Mouse (Mus musculus) limb, embryonic 10.5 days (tissue): ENCODE results near the gene Tbc1d9b. TPM values are rescaled to one million over a fixed set of nuclear protein-coding genes. Genes with fewer than 3 reads are reported as not detected.

Experiments
- DNase-seq: peaks from one replicate; pipeline ENCODE4 v3.0.0-alpha.2; 2017; ENCODE audit warnings: low spot score
- H3K27ac ChIP-seq: fragments of 300-500 bp; sonication (generic); 2 replicates; pipeline ENCODE4 v1.5.1; 2016; ENCODE audit warnings: mild to moderate bottlenecking
- H3K27me3 ChIP-seq: fragments of 300-500 bp; sonication (generic); 2 replicates; pipeline ENCODE4 v1.6.1; 2016; ENCODE audit warnings: low read depth, mild to moderate bottlenecking; ENCODE audit not compliant: poor library complexity, severe bottlenecking
- H3K36me3 ChIP-seq: fragments of 300-500 bp; sonication (generic); 2 replicates; pipeline ENCODE4 v1.6.1; 2016; ENCODE audit warnings: mild to moderate bottlenecking, moderate library complexity
- H3K4me1 ChIP-seq: fragments of 300-500 bp; sonication (generic); 2 replicates; pipeline ENCODE4 v1.6.1; 2016
- H3K4me3 ChIP-seq: fragments of 300-500 bp; sonication (generic); 2 replicates; pipeline ENCODE4 v1.5.1; 2016; ENCODE audit warnings: mild to moderate bottlenecking, moderate library complexity
- H3K9me3 ChIP-seq: fragments of 300-500 bp; sonication (generic); replicated peaks from 2 replicates; pipeline ENCODE4 v1.6.1; 2016; ENCODE audit warnings: mild to moderate bottlenecking
- WGBS: fragments of 180-500 bp; shearing (Covaris S2); methylation state at CpG from one replicate; pipeline ENCODE4 v1.1.7; 2016; 5-methylcytosine and 5-hydroxymethylcytosine counted together
- polyA plus RNA-seq: library from polyadenylated mRNA; unstranded; fragments of >200 nt; fragmentation: Nextera tagmentation; extraction: Ambion mirVana; gene quantifications from 2 replicates; pipeline ENCODE4 v1.2.1, GENCODE M21; 2016

Gene Tbc1d9b
- polyA plus RNA-seq, 1 experiment from 2014 or later = 42.2 TPM

DNA sequence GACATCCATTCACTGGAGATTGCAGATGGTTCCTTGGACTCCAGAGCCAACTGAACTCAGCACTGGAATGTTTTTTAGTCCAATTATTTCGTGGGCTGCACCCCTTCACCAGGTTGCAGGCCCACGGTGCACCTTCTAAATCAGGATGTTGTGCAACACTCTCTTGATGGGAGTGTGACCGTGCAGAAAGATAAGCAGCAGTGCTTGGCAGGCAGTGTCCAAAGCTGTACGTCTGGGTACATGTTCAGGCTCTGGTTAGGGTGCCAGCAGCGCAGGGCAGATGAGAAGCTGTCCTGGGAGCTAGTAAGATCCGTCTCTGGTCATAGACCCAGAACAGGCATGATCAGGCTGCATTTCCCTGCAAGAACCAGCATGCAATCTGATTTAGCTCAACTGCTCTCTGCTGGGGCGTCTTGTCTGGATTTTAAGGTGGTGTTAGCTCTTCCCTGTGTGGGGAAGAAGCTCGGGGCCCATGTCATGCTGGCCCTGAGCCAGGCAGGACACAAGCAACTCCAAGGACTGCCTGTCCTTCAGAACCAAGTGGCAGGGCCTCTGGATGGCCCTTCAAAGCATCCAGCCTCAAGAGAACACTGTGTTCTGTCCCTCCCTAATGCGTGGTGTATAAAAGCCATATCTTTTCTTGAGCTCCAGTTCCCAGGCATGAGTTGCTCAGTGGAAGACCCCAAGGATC, 16.2 kb downstream of the Tbc1d9b start:
- WGBS = 90% methylated on average over 9 of the region's 9 CpGs
- no peaks in the 10 kb centered on the region for H3K9me3 ChIP-seq
- H3K4me3 ChIP-seq = no peak overlapping the region
- H3K4me1 ChIP-seq = no peaks in the 10 kb centered on the region
- no peak overlapping the region for H3K27ac ChIP-seq
- H3K27me3 ChIP-seq = no peaks in the 10 kb centered on the region
- DNase-seq = no peak
- H3K36me3 ChIP-seq = peaks cover 96% of the 10 kb centered on the region

GRCm38 (mm10) chr11:50147958-50148476, 16.8 kb downstream of the Tbc1d9b start:
- Histone ChIP-seq H3K4me3 (no peak overlapping the region), H3K4me1 (no peaks in the 10 kb centered on the region), H3K27ac (no peak overlapping the region), H3K36me3 (peaks cover 96% of the 10 kb centered on the region), H3K9me3 (no peaks in the 10 kb centered on the region), H3K27me3 (no peaks in the 10 kb centered on the region)
- 96% methylated on average over 11 of the region's 11 CpGs for WGBS
- DNase-seq = no peak

DNA sequence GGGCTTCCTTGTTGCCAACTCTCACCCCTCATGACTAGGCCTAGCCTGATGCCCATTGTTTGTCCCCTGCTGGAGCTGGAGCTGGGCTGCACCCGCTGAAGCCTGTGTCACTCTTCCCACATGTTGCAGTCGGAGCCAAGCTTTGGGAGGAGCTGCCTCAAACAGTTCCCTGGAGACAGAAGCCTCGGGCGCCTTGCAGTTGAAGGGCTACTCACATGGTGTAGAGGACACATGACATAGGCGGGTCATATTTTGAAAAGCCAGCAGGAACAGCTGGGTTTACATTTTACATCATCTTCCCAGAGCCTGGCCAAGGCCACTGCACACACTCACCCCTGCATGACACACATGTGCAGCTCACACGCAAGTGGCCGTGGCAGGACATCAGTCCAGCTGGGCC, 18.0 kb downstream of the Tbc1d9b start:
- Histone ChIP-seq H3K27ac (no peak overlapping the region), H3K27me3 (no peaks in the 10 kb centered on the region), H3K36me3 (peaks cover 96% of the 10 kb centered on the region), H3K4me3 (no peak overlapping the region), H3K9me3 (no peaks in the 10 kb centered on the region), H3K4me1 (no peaks in the 10 kb centered on the region)
- WGBS = 92% methylated on average over 7 of the region's 7 CpGs
- DNase-seq = no peak

DNA sequence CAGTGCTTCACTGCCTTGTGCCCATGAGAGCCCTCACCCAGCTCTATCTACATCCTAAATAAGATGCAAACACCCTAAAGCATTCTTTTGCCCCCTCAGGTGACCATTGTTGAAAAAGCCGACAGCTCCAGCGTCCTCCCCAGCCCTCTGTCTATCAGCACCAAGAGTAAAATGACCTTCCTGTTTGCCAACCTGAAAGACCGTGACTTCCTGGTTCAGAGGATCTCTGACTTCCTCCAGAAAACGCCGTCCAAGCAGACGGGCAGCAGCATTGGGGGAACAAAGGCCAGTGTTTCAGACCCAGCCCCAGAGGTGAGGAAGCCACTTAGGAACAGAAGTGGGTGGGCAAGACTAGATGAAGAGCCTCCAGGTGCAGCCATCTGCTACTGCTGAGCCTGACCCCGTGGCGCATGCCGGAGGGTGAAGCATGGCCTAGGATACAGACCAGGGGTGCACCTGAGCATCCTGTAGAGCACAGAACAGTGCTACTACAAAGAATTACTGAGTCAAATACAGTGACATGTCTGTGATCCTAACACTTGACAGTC, 18.5 kb downstream of the Tbc1d9b start:
- Histone ChIP-seq H3K4me3 (no peak overlapping the region), H3K27ac (no peak overlapping the region), H3K36me3 (peaks cover 99% of the 10 kb centered on the region), H3K9me3 (no peaks in the 10 kb centered on the region), H3K27me3 (no peaks in the 10 kb centered on the region), H3K4me1 (no peaks in the 10 kb centered on the region)
- no peak for DNase-seq
- WGBS = 94% methylated on average over 9 of the region's 9 CpGs

DNA sequence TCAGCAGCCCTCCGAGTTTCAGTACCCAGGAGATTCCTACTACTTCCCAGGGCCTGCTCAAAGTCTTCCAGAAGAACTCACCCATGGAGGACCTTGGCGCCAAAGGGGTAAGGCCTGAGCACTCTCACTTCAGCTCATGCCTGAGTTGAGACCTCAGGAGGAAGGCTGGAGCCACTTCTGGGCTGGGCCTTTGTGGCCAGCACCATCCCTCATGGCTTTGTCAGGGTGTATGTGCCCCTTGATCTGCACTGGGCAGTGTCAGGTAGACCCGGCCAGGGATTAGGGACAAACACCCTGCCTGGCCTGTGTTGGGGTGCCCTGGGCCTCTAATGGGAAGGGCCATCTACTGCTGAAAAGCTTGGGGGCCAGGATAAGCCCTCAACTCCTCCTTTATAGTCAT, 20.2 kb downstream of the Tbc1d9b start:
- no peak overlapping the region for H3K27ac ChIP-seq
- H3K36me3 ChIP-seq = peaks cover 97% of the 10 kb centered on the region

GRCm38 (mm10) chr11:50154166-50154565, 23.0 kb downstream of the Tbc1d9b start:
- Histone ChIP-seq H3K27ac (no peak overlapping the region), H3K9me3 (no peaks in the 10 kb centered on the region), H3K4me3 (no peak overlapping the region), H3K36me3 (peaks cover 98% of the 10 kb centered on the region), H3K4me1 (no peaks in the 10 kb centered on the region), H3K27me3 (no peaks in the 10 kb centered on the region)
- WGBS = 78% methylated on average over 9 of the region's 9 CpGs
- no peak for DNase-seq

More for the DNA sequence above, 20.2 kb downstream of the Tbc1d9b start:
- H3K27me3 ChIP-seq = no peaks in the 10 kb centered on the region
- H3K4me1 ChIP-seq = no peaks in the 10 kb centered on the region
- no peak overlapping the region for H3K4me3 ChIP-seq
- 88% methylated on average over 3 of the region's 3 CpGs for WGBS
- no peak for DNase-seq
- no peaks in the 10 kb centered on the region for H3K9me3 ChIP-seq

DNA sequence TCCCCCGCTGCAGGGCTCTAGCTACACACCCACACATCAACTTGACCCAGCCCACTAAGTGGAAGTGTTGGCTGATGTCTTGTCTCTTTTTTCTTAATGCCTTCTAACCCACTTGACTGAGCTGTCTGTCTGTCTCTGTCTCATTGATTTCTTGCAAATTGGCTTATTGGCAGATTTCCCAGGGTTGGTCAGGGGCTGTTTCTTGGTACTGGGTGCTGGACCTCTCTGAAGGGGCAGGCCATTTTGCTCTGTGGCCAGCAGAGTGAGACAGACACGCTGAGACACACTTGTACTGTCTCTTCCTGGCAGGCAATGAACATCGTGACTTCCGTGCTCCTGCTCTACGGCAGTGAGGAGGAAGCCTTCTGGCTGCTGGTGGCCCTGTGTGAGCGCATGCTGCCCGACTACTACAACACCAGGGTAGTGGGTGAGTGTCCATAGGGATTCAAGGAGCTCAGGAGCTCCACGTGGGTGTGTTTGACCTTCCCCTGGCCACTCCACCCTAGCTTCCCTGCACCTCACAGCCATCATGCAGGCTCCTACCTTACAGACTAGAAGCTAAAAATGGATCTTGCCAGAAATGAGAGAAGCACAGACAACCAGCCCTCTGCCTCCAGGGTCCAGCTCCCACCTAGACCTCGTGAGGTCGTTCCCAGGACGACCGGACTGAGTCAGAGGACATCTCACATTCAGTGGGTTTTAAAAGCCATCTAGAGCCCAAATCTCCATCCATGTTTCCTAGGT, 23.8 kb downstream of the Tbc1d9b start:
- WGBS = 86% methylated on average over 12 of the region's 12 CpGs
- Histone ChIP-seq H3K27ac (no peak overlapping the region), H3K4me1 (no peaks in the 10 kb centered on the region), H3K27me3 (no peaks in the 10 kb centered on the region), H3K4me3 (no peak overlapping the region), H3K9me3 (no peaks in the 10 kb centered on the region), H3K36me3 (peaks cover 98% of the 10 kb centered on the region)
- no peak for DNase-seq

GRCm38 (mm10) chr11:50155785-50156184, 24.6 kb downstream of the Tbc1d9b start:
- Histone ChIP-seq H3K4me1 (no peaks in the 10 kb centered on the region), H3K9me3 (no peaks in the 10 kb centered on the region), H3K36me3 (peaks cover 98% of the 10 kb centered on the region), H3K4me3 (no peak overlapping the region), H3K27ac (no peak overlapping the region), H3K27me3 (no peaks in the 10 kb centered on the region)
- WGBS = 93% methylated on average over 2 of the region's 2 CpGs
- DNase-seq = no peak

DNA sequence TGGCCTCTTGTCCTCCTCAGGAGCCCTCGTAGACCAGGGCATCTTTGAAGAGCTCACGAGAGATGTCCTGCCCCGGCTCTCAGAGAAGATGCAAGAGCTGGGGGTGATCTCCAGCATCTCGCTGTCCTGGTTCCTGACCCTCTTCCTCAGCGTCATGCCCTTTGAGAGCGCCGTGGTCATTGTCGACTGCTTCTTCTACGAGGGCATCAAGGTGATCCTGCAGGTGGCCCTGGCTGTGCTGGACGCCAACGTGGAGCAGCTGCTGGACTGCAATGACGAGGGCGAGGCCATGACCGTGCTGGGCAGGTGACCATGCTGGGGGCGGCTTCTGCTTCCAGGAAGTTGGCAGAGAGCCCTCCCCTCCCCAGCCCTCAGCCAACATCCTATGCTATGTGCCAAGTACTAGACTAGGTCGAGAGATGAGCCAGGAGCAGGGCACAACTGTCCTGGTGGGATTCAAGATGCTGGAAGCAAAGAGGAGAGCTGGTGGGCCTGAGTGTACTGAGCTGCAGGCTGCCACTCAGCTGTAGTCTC, 25.6 kb downstream of the Tbc1d9b start:
- Histone ChIP-seq H3K27me3 (no peaks in the 10 kb centered on the region), H3K27ac (no peak overlapping the region), H3K9me3 (no peaks in the 10 kb centered on the region), H3K4me3 (no peak overlapping the region), H3K4me1 (no peaks in the 10 kb centered on the region), H3K36me3 (peaks cover 98% of the 10 kb centered on the region)
- no peak for DNase-seq
- 95% methylated on average over 16 of the region's 16 CpGs for WGBS

- no peaks in the 10 kb centered on the region for H3K4me1 ChIP-seq
- no peaks in the 10 kb centered on the region for H3K9me3 ChIP-seq
- no peak for DNase-seq
- H3K27ac ChIP-seq = no peak overlapping the region
- peaks cover 98% of the 10 kb centered on the region for H3K36me3 ChIP-seq
- 87% methylated on average over 7 of the region's 7 CpGs for WGBS
- no peak overlapping the region for H3K4me3 ChIP-seq
- no peaks in the 10 kb centered on the region for H3K27me3 ChIP-seq
These were observed 27.1 kb downstream of the Tbc1d9b start for GRCm38 (mm10) chr11:50158346-50158745.

- no peaks in the 10 kb centered on the region for H3K27me3 ChIP-seq
- H3K36me3 ChIP-seq = peaks cover 98% of the 10 kb centered on the region
- 84% methylated on average over 4 of the region's 4 CpGs for WGBS
- no peak overlapping the region for H3K4me3 ChIP-seq
- no peak overlapping the region for H3K27ac ChIP-seq
- no peak for DNase-seq
- no peaks in the 10 kb centered on the region for H3K4me1 ChIP-seq
- H3K9me3 ChIP-seq = no peaks in the 10 kb centered on the region
These were observed 28.2 kb downstream of the Tbc1d9b start for GRCm38 (mm10) chr11:50159347-50159746.

DNA sequence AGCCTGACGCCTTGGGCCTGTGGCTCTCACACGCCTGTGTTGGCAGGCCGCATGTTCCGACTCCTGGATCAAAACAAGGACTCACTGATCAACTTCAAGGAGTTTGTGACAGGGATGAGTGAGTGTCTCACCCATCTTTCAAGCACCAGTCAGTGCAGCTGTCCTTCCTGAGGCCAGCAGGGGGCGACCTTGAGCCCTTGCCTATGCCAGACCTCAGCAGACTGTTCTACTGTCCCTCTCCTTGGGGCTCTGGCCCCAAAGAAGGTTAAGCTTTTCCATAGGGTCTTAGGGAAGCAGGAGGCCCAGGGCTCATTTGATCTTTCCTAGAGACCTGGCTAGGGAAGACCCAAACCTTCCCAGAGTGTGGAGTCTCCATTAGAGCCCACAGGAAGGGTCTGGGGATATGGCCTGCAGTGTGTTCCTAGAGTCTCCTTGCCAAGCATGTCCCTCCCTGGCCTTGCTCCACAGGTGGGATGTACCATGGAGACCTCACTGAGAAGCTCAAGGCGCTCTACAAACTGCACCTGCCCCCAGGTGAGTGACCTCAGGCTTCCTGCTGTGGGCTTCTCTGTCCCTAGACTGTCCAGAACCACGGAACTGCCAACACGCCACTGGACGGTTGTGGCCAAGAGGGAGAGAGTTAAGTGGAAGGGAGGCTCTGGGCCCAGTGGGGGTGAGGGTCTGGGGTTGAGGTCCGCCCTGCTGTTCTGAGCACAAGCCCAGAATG, 30.5 kb downstream of the Tbc1d9b start:
- Histone ChIP-seq H3K27me3 (no peaks in the 10 kb centered on the region), H3K9me3 (no peaks in the 10 kb centered on the region), H3K4me3 (no peak overlapping the region), H3K4me1 (no peaks in the 10 kb centered on the region), H3K27ac (no peak overlapping the region), H3K36me3 (peaks cover 90% of the 10 kb centered on the region)
- peak; percentile 82 for DNase-seq
- WGBS = 65% methylated on average over 10 of the region's 10 CpGs
